Mouse (Mus musculus) inflammation-experienced regulatory T-cells, adult 6 months (primary cell): ENCODE data around the gene Cpsf4. TPM values are rescaled to one million over a fixed set of nuclear protein-coding genes. Genes with fewer than 3 reads are reported as not detected.
A peak's percentile ranks its signal among the peaks of the same experiment; 100 is the strongest.
"Not testable (repeated sequence)": the region's sequence is repeated elsewhere in the genome, so short reads cannot be mapped to it uniquely, and the experiment has no call there.

Experiments used
- ATAC-seq: one replicate; pipeline ENCODE4 v1.8.0; 2017
- polyA plus RNA-seq, 3 experiments: library from polyadenylated mRNA; unstranded; fragments of 100-300 nt; shearing (Covaris generic); gene quantifications; one replicate each; pipeline ENCODE4 v1.2.1; 2017

Cpsf4 gene
- polyA plus RNA-seq, 3 experiments from 2014 or later = 11.7 to 18.4 (median 15.5) TPM

- ATAC-seq = no peak
Observed at GRCm38 (mm10) chr5:145185244-145185643, 18.2 kb downstream of the Cpsf4 start.

- ATAC-seq = no peak
Observed at GRCm38 (mm10) chr5:145189416-145189815, 22.4 kb downstream of the Cpsf4 start.

DNA sequence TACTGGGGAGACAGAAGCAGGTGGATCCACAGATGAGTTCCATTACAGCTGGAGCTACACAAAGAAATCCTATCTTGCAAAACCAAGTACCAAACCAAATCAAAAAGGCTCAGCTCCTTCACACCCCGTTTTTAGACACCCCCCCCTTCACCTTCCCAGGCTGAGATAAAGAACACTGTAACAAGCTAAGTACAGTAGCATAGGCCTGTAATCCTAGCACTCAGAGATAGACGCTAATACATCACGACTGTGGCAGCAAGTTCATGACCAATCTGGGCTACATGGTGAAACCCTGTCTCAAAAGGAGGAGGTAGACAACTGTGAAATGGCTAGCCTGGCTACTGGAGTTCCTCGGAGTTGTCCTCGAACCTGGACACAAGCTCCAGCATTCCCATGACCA is 23.4 kb downstream of the Cpsf4 start:
- no peak for ATAC-seq

GRCm38 (mm10) chr5:145190875-145191798 is 24.1 kb downstream of the Cpsf4 start:
- ATAC-seq = peak; percentile 85

DNA sequence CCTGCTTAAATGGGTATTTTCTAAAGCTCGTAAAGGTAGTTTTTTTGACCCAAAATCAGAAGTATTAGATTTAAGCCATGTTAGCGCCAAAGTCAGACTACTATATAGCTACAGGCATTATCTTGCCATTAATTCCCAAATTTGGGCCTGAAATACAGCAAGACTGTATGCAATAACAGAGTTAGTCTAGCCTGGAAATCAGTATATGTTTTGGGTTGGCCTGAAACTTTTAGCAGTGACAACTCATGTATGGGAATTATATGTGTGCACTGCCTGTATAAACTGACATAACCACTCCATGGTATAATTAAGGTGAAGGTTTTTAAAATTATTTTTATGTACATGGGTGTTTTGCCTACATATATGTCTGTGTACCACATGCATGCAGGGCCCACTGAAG is 24.9 kb downstream of the Cpsf4 start, which contains the start of gene Atp5j2:
Gene Atp5j2, minus strand, starts transcription at position 101 of the 400 bp plus-strand sequence.
- no peak for ATAC-seq

DNA sequence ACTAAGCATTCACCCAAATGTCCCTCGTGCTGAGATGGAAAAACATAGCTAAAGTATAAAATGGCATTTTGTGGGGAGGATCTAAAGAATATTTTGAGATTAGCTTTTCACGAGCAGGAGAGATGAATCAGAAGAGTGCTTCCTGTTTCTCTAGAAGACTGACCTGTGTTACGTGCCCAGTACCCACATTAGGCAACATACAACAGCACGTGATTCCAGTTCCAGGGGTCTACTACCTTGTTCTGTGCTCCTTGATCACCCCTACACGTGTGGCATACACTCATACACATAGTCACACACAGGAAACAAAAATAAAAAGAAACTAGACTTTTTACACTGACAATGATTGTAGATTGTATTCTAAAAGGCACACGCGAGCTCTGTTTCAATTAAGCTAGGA is 33.4 kb downstream of the Cpsf4 start:
- ATAC-seq = no peak

GRCm38 (mm10) chr5:145201321-145201991 is 34.4 kb downstream of the Cpsf4 start, which contains the start of gene Zkscan14:
Gene Zkscan14 (minus strand): TSS chr5:145201868.
- peak; percentile 71 for ATAC-seq

GRCm38 (mm10) chr5:145202446-145202845 is 35.4 kb downstream of the Cpsf4 start:
- ATAC-seq = no peak

DNA sequence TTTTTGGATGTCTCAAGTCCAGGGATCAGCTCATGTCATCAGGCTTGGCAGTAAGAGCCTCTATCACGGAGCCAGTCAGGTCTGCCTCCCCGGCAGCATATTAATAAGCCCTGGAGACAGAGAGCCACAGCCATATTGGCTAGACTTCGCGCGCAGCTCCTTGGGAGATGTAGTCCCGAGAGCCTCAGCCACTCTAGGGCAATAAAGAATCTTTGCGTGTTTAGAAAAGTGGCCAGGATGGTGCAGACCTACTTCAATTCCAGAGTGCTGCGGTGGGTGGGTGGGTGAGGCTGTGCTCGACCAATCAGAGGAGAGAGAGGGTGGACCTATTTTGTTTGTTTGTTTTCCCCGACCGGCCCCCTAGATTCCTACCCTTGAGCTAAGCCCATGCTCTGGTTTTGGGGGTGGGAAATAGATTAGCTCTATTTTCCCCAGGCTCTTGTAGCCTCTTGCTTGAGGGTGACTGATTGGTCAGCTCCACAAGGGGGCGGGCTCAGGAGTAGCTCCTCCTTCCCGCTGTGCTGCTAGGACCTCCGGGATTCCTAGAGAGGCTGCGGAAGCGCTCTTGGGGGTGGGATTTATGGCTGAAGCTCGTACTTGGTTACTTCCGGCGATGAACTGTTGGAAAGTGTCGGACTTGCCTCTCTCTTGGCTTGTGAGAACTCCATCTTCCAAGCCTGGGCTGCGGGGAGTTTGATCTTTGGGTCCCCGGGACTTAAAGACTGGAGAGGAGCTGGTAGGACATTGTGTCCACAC is 37.1 kb downstream of the Cpsf4 start, which contains the start of gene Zkscan5:
Gene Zkscan5, plus strand, starts transcription at position 627 of the 756 bp plus-strand sequence.
- peak; percentile 81 for ATAC-seq

DNA sequence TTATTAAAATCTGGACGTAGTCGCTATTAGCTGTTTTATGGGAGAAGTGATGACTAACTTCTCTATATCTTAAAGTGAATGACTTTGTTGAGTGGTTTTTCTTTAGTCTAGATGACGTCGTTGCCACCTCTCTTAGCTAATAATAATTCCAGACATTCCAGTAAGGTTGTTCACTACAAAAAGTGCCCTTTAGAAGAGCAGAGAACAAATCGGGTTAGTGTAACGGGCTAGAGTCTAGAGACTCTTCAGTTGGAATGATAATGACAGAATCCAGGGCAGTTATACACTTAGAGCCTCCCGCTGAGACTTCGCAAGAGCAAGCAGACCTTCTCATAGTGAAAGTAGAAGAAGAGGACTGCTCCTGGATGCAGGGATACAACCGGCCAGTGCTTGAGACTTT is 38.0 kb downstream of the Cpsf4 start:
- ATAC-seq = no peak

DNA sequence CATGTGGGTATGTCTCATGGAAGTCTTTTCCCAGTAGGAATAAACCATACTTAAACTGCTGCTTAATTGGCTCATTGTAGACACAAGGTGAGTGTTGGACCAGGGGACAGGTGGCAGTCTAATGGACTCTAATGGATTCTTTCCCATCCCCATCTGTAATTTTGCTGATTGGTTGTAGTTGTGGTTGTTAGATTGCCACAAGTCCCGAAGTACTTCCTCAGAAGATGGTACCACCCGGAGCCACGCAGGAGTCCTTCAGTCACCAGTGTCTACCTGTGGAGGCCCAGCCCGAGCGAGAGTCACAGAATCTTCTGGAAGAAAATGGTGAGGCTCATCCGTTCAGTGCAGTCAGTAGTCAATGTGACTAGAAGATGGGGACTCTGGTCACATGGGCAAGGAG is 40.4 kb downstream of the Cpsf4 start:
- no peak for ATAC-seq

DNA sequence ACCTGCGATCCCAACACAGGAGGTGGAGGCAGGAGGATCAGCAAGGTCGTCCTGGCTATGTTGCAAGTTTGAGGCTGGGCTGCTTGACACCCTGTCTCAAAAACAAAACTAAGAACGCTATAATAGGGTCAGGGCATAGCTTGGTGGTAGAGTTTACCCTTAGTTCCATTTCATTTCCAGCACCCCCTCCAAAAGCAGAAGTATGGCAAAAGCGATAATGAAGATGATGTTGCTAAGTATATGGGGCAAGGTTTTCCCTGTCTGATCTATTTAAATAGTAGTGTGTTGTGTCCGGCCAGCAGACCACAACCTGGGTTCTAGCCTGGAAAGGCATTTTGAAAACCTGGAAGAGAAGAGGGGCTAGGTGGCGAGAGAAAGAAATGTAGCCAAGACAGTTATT is 40.9 kb downstream of the Cpsf4 start:
- no peak for ATAC-seq

DNA sequence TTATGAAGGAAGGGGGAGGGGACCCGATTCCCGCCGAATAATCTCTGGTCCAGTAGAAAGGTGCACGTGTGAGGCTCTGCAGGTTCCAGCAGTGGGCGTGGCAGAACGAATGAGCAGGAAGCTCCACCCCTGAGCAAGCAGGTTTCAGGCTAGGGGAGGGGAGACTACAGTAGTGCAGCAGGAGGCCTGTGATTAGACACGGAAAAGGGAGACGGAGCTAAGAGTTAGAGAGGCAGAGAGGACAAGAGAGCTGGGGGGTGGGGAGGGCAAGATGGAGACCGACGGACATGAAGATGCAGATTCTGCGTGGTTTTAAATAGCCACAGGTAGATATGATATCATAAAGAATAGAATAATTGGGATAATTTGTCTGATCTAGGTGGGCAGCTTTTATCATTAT is 41.4 kb downstream of the Cpsf4 start:
- not testable (repeated sequence) for ATAC-seq

DNA sequence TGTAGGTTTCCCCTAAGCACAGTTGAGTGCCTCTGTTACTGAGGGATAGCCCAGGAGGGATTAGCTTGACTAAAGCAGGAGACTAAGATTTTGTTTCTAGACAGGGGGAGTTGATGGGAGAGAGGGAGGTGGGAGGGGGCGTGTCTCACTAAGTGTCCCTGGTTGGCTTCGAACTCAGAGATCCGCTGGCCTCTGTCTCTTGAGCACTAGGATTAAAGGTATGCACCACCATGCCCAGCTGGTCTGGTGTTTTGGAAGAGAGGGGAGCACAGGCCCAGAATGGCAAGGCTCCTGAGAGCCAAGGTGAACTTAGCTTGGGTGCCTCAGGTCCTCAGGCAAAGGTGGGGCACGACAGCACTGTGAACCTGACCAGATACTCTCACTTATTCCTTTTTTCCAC is 44.3 kb downstream of the Cpsf4 start:
- ATAC-seq = no peak

DNA sequence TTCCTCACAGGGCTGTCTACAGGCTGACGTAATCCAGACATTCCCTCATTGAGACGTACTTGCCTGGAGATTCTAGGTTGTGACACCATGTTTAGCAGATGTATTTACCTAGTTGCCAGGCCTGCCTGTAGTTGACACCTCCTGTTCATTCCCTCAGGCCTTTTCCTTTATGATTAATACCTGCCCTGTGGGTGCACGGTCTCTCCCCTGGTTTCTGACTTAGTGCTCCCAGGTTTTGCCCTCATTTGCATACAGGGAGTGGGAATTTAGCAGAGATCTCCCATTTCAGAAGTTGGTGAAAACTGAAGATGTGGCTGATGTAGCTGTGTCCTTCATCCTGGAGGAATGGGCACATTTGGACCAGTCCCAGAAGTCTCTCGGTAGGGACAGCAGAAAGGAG is 45.2 kb downstream of the Cpsf4 start:
- no peak for ATAC-seq

DNA sequence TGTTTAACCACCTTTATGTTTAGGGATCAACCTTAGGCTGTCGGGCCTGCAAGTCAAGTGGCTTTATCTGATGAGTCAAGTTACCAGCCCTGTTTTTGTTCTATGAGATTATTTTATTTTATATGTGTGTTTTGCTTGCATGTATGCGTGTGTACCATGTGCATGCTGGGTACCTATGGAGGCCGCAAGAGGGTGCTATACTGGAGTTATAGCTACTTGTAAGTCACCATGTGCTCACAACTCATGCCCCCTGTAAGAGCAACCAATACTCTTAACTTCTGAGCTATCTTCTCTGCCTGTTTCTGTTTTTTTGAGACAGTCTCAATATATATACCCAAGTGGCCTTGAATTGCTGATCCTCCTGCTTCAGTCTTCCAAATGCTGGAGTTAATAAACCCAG is 46.5 kb downstream of the Cpsf4 start:
- ATAC-seq = no peak

- no peak for ATAC-seq
Observed at GRCm38 (mm10) chr5:145214679-145215078, 47.7 kb downstream of the Cpsf4 start.

DNA sequence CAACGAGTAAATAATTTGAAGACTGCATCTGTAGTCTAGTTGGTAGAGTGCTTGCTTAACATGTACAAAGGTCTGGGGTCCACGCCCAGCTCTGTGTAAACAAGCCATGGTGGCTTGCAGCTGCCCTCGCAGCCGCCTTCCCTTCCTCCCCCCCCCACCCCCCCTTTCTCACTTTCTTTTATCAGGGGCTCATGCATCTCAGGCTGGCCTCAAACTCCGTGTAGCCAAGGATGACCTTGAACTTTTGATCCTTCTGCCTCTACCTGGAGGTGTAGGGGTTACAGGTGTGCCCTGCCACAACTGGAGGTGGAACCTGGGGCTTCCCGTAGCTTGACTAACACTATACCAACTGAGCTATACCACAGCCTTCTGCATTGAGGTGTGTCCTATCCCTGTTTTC is 50.7 kb downstream of the Cpsf4 start:
- ATAC-seq = no peak

DNA sequence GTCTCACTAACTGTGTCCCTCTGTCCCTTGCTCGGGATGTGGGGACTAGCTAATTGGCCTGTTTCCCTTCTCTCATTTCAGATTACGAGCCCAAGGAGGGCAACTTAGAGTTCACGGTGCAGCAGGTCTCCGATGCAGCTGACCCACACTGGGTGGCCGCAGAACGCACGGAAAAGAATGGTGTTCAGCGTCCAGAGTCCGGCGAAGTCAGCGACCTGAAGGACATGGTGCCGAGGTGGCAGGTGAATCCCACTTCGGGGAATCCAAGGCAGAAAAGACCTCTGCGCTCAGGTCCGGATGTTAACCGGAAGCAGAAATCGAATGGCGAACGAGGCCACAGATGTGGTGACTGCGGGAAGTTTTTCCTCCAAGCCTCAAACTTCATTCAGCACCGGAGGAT is 51.2 kb downstream of the Cpsf4 start:
- no peak for ATAC-seq

- ATAC-seq = no peak
Observed at GRCm38 (mm10) chr5:145218671-145219070, 51.7 kb downstream of the Cpsf4 start.

- no peak for ATAC-seq
Observed at GRCm38 (mm10) chr5:145219981-145220380, 53.0 kb downstream of the Cpsf4 start.

- no peak for ATAC-seq
Observed at GRCm38 (mm10) chr5:145222840-145223239, 55.8 kb downstream of the Cpsf4 start.

DNA sequence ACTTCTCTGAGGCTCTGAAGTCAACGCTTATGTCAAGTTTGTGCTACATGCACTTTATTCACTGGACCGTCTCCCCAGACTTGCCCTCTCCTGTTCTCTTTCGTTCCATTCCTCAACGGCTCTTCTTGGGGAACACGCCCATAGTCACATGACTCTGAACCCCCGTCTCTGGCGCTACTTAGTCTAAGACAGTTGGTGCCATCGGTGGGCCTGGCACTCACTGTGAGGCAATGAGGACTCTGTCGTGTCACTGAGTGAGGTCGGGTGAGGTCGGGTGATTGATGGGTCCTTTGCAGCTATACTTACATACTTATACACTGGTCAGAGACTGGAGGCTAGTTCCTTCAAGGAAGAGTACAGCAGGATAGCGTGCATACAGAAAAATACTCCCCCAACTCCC is 56.4 kb downstream of the Cpsf4 start:
- no peak for ATAC-seq
